Mouse (Mus musculus): ENCODE data around the gene Ugt2b37. TPM values are rescaled to one million over a fixed set of nuclear protein-coding genes. Genes with fewer than 3 reads are reported as not detected.
"Not testable (repeated sequence)": the region's sequence is repeated elsewhere in the genome, so short reads cannot be mapped to it uniquely, and the experiment has no call there.

The Ugt2b37 gene
- not detected in 2 replicates for total RNA-seq (2015; ENCODE audit: low replicate concordance)
- not detected in 2 replicates for total RNA-seq (2017; ENCODE audit: low replicate concordance)

DNA sequence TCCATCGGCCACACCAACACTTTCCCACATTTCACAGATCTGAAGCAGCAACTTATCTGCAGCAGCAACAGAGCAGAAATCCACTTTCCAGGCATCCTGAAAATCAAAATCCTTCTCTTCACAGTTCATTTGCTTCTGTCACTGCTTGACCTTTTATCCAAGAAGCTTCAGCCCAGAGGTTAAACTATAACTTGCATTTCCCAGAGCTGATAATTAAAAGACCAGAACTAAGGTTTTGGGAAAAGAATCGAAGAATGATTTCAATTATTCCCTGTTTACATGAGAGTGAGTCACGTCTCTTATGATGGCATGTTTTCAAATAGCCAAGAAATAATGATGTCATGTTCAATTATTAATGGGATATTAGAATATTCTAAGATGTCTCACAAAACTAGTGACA, at the start of gene Ugt2b37:
Gene Ugt2b37, minus strand, starts transcription at position 129 of the 400 bp plus-strand sequence.
- ATAC-seq (replicated peaks; ENCODE audit: low FRiP score, poor library complexity, severe bottlenecking): not testable (repeated sequence)

DNA sequence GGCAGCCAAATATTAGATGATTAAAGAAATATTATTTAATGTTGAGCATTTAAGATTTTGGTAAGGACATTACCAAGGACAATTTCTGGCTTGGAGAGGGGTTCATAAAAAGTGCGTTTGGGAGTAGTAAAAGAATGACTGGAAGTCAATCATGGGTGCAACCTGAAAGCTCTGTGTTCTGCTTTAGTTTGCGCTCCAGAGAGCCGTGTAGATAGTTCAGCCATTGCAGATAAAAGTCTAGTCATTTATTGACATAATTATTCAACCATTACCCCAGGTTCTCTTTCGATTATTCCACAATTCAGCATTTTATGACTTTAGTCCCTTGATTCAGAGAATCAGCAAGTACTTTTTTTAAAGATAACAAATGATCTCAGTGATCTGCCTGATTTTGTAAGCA, 31.6 kb upstream of the Ugt2b37 start:
- ATAC-seq (replicated peaks; ENCODE audit: low FRiP score, poor library complexity, severe bottlenecking): not testable (repeated sequence)

DNA sequence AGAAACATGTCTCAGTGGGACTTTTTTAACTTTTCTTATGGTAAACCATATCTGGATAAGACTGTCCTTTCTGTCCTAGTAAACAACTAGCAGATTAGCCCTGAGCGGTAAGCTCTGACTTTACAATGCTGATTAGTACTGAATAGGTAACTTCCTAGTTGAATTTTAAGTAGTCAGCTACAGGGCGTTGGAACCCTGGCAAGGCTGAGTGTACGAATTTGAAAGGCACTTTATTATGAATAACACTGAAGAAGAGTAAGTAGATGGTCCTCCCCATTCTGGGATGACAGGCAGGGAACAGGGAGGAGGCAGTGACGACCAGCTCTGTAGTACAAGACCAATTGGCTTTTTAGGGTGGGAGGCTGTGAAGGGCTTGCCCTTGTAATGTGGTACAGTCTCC, 21.4 kb upstream of the Ugt2b37 start:
- not testable (repeated sequence) for ATAC-seq (replicated peaks; ENCODE audit: low FRiP score, poor library complexity, severe bottlenecking)

DNA sequence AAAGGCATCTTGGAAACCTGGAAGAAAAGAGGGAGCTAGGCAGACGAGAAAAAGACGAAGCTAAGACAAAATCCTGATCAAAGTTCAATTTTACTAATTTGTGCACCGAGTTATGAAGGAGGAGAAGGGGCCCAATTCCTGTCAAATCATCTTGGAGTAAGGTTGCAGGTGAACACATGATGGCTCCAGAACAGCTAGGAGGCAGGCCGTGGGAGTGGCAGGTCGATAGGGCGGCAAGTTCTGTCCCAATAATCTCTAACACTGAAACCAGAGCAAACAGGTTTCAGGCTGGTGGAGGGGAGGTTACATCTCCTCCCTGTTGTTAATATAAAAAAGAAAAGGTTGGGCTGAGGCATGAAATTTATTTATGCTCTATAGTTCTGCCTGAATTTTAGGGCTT, 21.0 kb upstream of the Ugt2b37 start:
- ATAC-seq (replicated peaks; ENCODE audit: low FRiP score, poor library complexity, severe bottlenecking): no peak

DNA sequence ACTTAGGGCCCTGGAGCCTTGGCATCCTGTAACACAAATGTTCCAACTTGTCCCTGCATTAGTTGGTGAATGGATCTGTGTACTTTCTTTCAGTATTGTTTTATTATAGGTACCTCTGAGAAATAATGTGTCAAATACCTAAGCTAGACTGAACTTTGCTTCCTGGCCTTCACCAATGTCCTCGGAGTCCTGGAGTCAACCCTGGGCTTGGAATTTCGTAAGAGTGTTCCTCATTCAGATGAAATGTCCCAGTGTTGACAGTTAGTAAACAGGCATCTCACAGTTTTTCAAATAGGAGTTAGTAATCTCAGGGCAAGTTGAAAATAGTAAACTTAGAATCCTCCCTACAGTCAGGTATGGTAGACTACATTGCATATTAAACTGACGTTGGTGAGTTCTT, 1.2 kb upstream of the Ugt2b37 start:
- no peak for ATAC-seq (replicated peaks; ENCODE audit: low FRiP score, poor library complexity, severe bottlenecking)

DNA sequence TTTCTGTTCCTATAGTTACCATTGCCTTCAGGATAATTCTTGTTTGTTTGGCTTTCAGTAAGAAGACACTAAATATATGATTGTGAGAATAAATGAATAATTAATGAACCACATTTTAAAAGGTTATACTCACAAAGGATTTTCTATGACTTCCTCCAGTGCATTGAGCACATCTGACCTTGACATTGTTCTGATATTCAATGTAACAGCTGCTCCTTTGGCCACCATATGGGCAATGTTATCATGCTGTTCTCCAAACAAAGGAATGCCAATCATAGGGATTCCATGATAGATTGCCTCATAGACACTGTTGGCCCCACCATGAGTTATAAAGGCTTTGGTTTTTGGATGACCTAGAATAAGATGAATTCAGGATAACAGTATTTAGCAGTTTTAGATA, 12.5 kb downstream of the Ugt2b37 start:
- ATAC-seq (replicated peaks; ENCODE audit: low FRiP score, poor library complexity, severe bottlenecking): not testable (repeated sequence)

DNA sequence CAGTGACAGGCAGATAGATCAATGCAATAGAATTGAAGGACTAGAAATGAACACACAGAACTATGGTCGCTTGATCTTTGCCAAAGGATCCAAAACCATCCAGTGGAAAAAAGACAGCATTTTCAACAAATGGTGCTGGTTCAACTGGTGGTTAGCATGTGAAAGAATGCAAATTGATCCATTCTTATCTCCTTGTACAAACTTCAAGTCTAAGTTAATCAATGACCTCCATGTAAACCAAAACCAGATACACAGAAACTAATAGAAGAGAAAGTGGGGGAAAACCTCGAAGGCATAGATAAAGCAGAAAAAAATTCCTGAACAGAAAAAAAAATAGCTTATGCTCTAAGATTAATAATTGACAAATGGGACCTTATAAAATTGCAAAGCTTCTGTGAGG, 58.2 kb downstream of the Ugt2b37 start:
- not testable (repeated sequence) for ATAC-seq (replicated peaks; ENCODE audit: low FRiP score, poor library complexity, severe bottlenecking)

Other genes with a start within 250 kb of the Ugt2b37 start
- gene Ugt2b36, start 162.2 kb downstream of the Ugt2b37 start, total RNA-seq (2015; ENCODE audit: low replicate concordance): not detected in 2 replicates
- gene Ugt2b36, start 162.2 kb downstream of the Ugt2b37 start, total RNA-seq (2017; ENCODE audit: low replicate concordance): not detected in 2 replicates
- not detected in 2 replicates for gene Ugt2b5, start 114.5 kb downstream of the Ugt2b37 start, total RNA-seq (2015; ENCODE audit: low replicate concordance)
- gene Ugt2b5, start 114.5 kb downstream of the Ugt2b37 start, total RNA-seq (2017; ENCODE audit: low replicate concordance): not detected in 2 replicates
- gene Ugt2a3, start 82.4 kb upstream of the Ugt2b37 start, total RNA-seq (2015; ENCODE audit: low replicate concordance): not detected in 2 replicates
- gene Ugt2a3, start 82.4 kb upstream of the Ugt2b37 start, total RNA-seq (2017; ENCODE audit: low replicate concordance): not detected in 2 replicates
- gene Ugt2b38, start 169.4 kb upstream of the Ugt2b37 start, total RNA-seq (2015; ENCODE audit: low replicate concordance): not detected in 2 replicates
- gene Ugt2b38, start 169.4 kb upstream of the Ugt2b37 start, total RNA-seq (2017; ENCODE audit: low replicate concordance): not detected in 2 replicates
- gene Ugt2a2, start 227.5 kb upstream of the Ugt2b37 start, total RNA-seq (2015; ENCODE audit: low replicate concordance): not detected in 2 replicates
- gene Ugt2a2, start 227.5 kb upstream of the Ugt2b37 start, total RNA-seq (2017; ENCODE audit: low replicate concordance): not detected in 2 replicates
- not detected in 2 replicates for gene Gm43638, start 232.0 kb upstream of the Ugt2b37 start, total RNA-seq (2015; ENCODE audit: low replicate concordance)
- not detected in 2 replicates for gene Gm43638, start 232.0 kb upstream of the Ugt2b37 start, total RNA-seq (2017; ENCODE audit: low replicate concordance)
- gene Ugt2a1, start 236.1 kb upstream of the Ugt2b37 start, total RNA-seq (2015; ENCODE audit: low replicate concordance): not detected in 2 replicates
- gene Ugt2a1, start 236.1 kb upstream of the Ugt2b37 start, total RNA-seq (2017; ENCODE audit: low replicate concordance): not detected in 2 replicates